Mouse (Mus musculus) CH12.LX (cell line): ENCODE measurements around the gene Pde4d. TPM values are rescaled to one million over a fixed set of nuclear protein-coding genes. Genes with fewer than 3 reads are reported as not detected.

Experiments used
- DNase-seq: peaks from one replicate; pipeline ENCODE4 v3.0.0-alpha.2; 2013; ENCODE audit errors: extremely low read depth
- H3K27ac ChIP-seq: 2 replicates; pipeline ENCODE4 v1.5.1; 2012; ENCODE audit warnings: low read depth, mild to moderate bottlenecking, control low read depth, moderate library complexity; ENCODE audit not compliant: insufficient read depth
- H3K27me3 ChIP-seq: replicated peaks from 2 replicates; pipeline ENCODE3; 2012; ENCODE audit warnings: inconsistent platforms
- H3K36me3 ChIP-seq, 2 experiments: replicated peaks in 1 of 2; 2 replicates each; pipeline versions ENCODE3 to v1.6.1; 2012; ENCODE audit warnings: inconsistent platforms in 1 of 2, low read length in 1 of 2, mild to moderate bottlenecking in 1 of 2, mixed read lengths in 1 of 2, moderate library complexity in 1 of 2; ENCODE audit not compliant: control insufficient read depth in 1 of 2, insufficient read depth in 1 of 2
- H3K4me1 ChIP-seq, 2 experiments: 2 replicates each; pipeline ENCODE4 v1.6.1; 2012; ENCODE audit warnings: inconsistent platforms in 1 of 2, moderate library complexity in 1 of 2; ENCODE audit not compliant: insufficient read depth in 2 of 2, control insufficient read depth in 1 of 2
- H3K4me2 ChIP-seq: 2 replicates; pipeline ENCODE4 v1.6.1; 2012; ENCODE audit warnings: low read depth, mild to moderate bottlenecking, control low read depth; ENCODE audit not compliant: poor library complexity, insufficient read depth, severe bottlenecking
- H3K4me3 ChIP-seq, 3 experiments: fragments of 150-350 bp in 1 of 3; sonication (generic) in 1 of 3; replicated peaks in 1 of 3; 2 replicates each; pipeline versions ENCODE3 to v1.5.1; 2011 to 2012; ENCODE audit warnings: low read depth in 2 of 3, low read length in 2 of 3, mild to moderate bottlenecking in 2 of 3, moderate library complexity in 2 of 3, control low read depth in 1 of 3, improper control_type of control experiment in 1 of 3, inconsistent platforms in 1 of 3, mixed read lengths in 1 of 3; ENCODE audit not compliant: poor library complexity in 1 of 3
- H3K79me2 ChIP-seq: replicated peaks from 2 replicates; pipeline ENCODE4 v1.6.1; 2012; ENCODE audit warnings: mild to moderate bottlenecking, moderate library complexity; ENCODE audit not compliant: control insufficient read depth, poor library complexity, insufficient read depth, severe bottlenecking; ENCODE audit errors: extremely low read depth
- H3K9ac ChIP-seq: 2 replicates; pipeline ENCODE4 v1.6.1; 2012; ENCODE audit warnings: low read depth, mild to moderate bottlenecking, control low read depth, moderate library complexity; ENCODE audit not compliant: insufficient read depth
- H3K9me3 ChIP-seq: replicated peaks from 2 replicates; pipeline ENCODE3; 2012; ENCODE audit warnings: low read length, inconsistent platforms, mixed read lengths
- BHLHE40 ChIP-seq: IDR thresholded peaks from 2 replicates; pipeline ENCODE4 v1.6.1; 2011; ENCODE audit warnings: mild to moderate bottlenecking, low read depth, low read length, improper control_type of control experiment
- E2F4 ChIP-seq: IDR thresholded peaks from 2 replicates; pipeline ENCODE4 v1.6.1; 2011; ENCODE audit warnings: low read depth, low read length, improper control_type of control experiment; ENCODE audit not compliant: insufficient replicate concordance
- GABPA ChIP-seq: IDR thresholded peaks from 2 replicates; pipeline ENCODE4 v1.6.1; 2012; ENCODE audit warnings: low read depth, low read length, improper control_type of control experiment, inconsistent platforms; ENCODE audit not compliant: insufficient replicate concordance
- IRF4 ChIP-seq: IDR thresholded peaks from 2 replicates; pipeline ENCODE4 v1.6.1; 2014; ENCODE audit warnings: low read depth, mild to moderate bottlenecking, inconsistent platforms, low read length, improper control_type of control experiment
- JUND ChIP-seq: conservative IDR thresholded peaks from 2 replicates; pipeline ENCODE4 v1.6.1; 2011; ENCODE audit warnings: low read depth, low read length, improper control_type of control experiment
- MXI1 ChIP-seq: IDR thresholded peaks from 2 replicates; pipeline ENCODE4 v1.6.1; 2011; ENCODE audit warnings: mild to moderate bottlenecking, low read depth, low read length, improper control_type of control experiment
- NRF1 ChIP-seq: IDR thresholded peaks from 2 replicates; pipeline ENCODE4 v1.6.1; 2014; ENCODE audit warnings: low read depth, mild to moderate bottlenecking, inconsistent platforms, low read length, improper control_type of control experiment, moderate library complexity
- PAX5 ChIP-seq: IDR thresholded peaks from 2 replicates; pipeline ENCODE4 v1.6.1; 2012; ENCODE audit warnings: low read length, inconsistent platforms, mixed read lengths
- POLR2A ChIP-seq: IDR thresholded peaks from 2 replicates; pipeline ENCODE4 v1.6.1; 2011; ENCODE audit warnings: low read depth, mild to moderate bottlenecking, improper control_type of control experiment, low read length
- SMC3 ChIP-seq: IDR thresholded peaks from 2 replicates; pipeline ENCODE4 v1.6.1; 2011; ENCODE audit warnings: low read depth, low read length, improper control_type of control experiment
- ZKSCAN1 ChIP-seq: IDR thresholded peaks from 2 replicates; pipeline ENCODE4 v1.6.1; 2012; ENCODE audit warnings: low read depth, inconsistent platforms, low read length, improper control_type of control experiment, borderline replicate concordance
- dilution Hi-C: fragments of 300-500 bp; cut with MboI; formaldehyde crosslinking; loops from 2 replicates; pipeline ENCODE4 v1.14.3; 2020; ENCODE audit warnings: low sequenced_read_pairs; ENCODE audit not compliant: extremely low pct_unique_long_range_greater_than_20kb, extremely low pct_ligation_motif_present
- in situ Hi-C: fragments of 300-500 bp; cut with MboI; formaldehyde crosslinking; loops from 3 replicates; pipeline ENCODE4 v1.14.3; 2019; ENCODE audit warnings: low sequenced_read_pairs, low pct_ligation_motif_present, low pct_unique_long_range_greater_than_20kb, mixed read lengths
- polyA plus RNA-seq: library from polyadenylated mRNA; unstranded; fragments of >175 nt; gene quantifications from 2 replicates; pipeline ENCODE4 v1.2.1, GENCODE M21; 2012; ENCODE audit warnings: low read depth; ENCODE audit not compliant: insufficient read length
- total RNA-seq, 2 experiments: library from RNA; depleted of rRNA; stranded (reverse); fragments of 300-350 nt in 1 of 2; fragments of >200 nt in 1 of 2; gene quantifications; 2 replicates each; pipeline ENCODE4 v1.2.3; 2012 to 2014

The Pde4d gene
- total and polyA plus RNA-seq, 3 experiments = not detected

- DNase-seq = no peak
- Histone ChIP-seq H3K9ac (no peak overlapping the region), H3K79me2 (no peaks in the 10 kb centered on the region), H3K27me3 (no peaks in the 10 kb centered on the region), H3K4me3 (no peak overlapping the region), H3K4me1 (no peaks in the 10 kb centered on the region), H3K36me3 (no peaks in the 10 kb centered on the region), H3K27ac (no peak overlapping the region), H3K9me3 (peaks cover 42% of the 10 kb centered on the region), H3K4me2 (no peak overlapping the region)
- in situ Hi-C loops (no loop called here), dilution Hi-C loops (no loop called here)
- TF ChIP-seq ZKSCAN1 = no peak
These were observed 1309.5 kb downstream of the Pde4d start for GRCm38 (mm10) chr13:109759201-109759600.

- dilution Hi-C loops = no loop called here
These were observed 1311.3 kb downstream of the Pde4d start for GRCm38 (mm10) chr13:109761081-109761480.

GRCm38 (mm10) chr13:109774791-109775190 lies 1325.0 kb downstream of the Pde4d start:
- H3K27me3 ChIP-seq = no peaks in the 10 kb centered on the region
- H3K4me3 ChIP-seq = no peak overlapping the region
- H3K9ac ChIP-seq = no peak overlapping the region
- H3K27ac ChIP-seq = no peak overlapping the region
- H3K9me3 ChIP-seq = peaks cover 65% of the 10 kb centered on the region
- no peak for DNase-seq
- no peaks in the 10 kb centered on the region for H3K79me2 ChIP-seq
- H3K4me1 ChIP-seq = no peaks in the 10 kb centered on the region
- TF ChIP-seq MXI1 = no peak
- no peak for TF ChIP-seq JUND
- no peak for TF ChIP-seq PAX5
- in situ Hi-C loops = no loop called here
- dilution Hi-C loops = no loop called here
- H3K36me3 ChIP-seq = no peaks in the 10 kb centered on the region
- H3K4me2 ChIP-seq = no peak overlapping the region

More at GRCm38 (mm10) chr13:109761081-109761480, 1311.3 kb downstream of the Pde4d start:
- H3K4me3 ChIP-seq = no peak overlapping the region
- no peak overlapping the region for H3K27ac ChIP-seq
- H3K79me2 ChIP-seq = no peaks in the 10 kb centered on the region
- no peak overlapping the region for H3K4me2 ChIP-seq
- H3K9ac ChIP-seq = no peak overlapping the region
- H3K4me1 ChIP-seq = no peaks in the 10 kb centered on the region
- H3K27me3 ChIP-seq = no peaks in the 10 kb centered on the region
- no peaks in the 10 kb centered on the region for H3K36me3 ChIP-seq
- no peak for DNase-seq
- peaks cover 30% of the 10 kb centered on the region for H3K9me3 ChIP-seq
- TF ChIP-seq IRF4 = no peak
- TF ChIP-seq, all 38 proteins: peak for 0
- in situ Hi-C loops = no loop called here

GRCm38 (mm10) chr13:109775197-109775596 lies 1325.4 kb downstream of the Pde4d start:
- Histone ChIP-seq H3K4me1 (no peaks in the 10 kb centered on the region), H3K27ac (no peak overlapping the region), H3K4me2 (no peak overlapping the region), H3K79me2 (no peaks in the 10 kb centered on the region), H3K27me3 (no peaks in the 10 kb centered on the region), H3K9me3 (peaks cover 67% of the 10 kb centered on the region), H3K9ac (no peak overlapping the region), H3K36me3 (no peaks in the 10 kb centered on the region), H3K4me3 (no peak overlapping the region)
- in situ Hi-C loops (no loop called here), dilution Hi-C loops (no loop called here)
- no peak for TF ChIP-seq MXI1
- no peak for TF ChIP-seq GABPA
- no peak for TF ChIP-seq E2F4
- no peak for TF ChIP-seq POLR2A
- TF ChIP-seq SMC3 = no peak
- no peak for TF ChIP-seq BHLHE40
- no peak for TF ChIP-seq NRF1
- DNase-seq = no peak
